Mouse (Mus musculus): Measurements from ENCODE around the gene Spsb4. TPM values are rescaled to one million over a fixed set of nuclear protein-coding genes. Genes with fewer than 3 reads are reported as not detected.

Gene Spsb4
- polyA plus RNA-seq, 2 experiments, result 19.9 to 28.4 TPM

DNA sequence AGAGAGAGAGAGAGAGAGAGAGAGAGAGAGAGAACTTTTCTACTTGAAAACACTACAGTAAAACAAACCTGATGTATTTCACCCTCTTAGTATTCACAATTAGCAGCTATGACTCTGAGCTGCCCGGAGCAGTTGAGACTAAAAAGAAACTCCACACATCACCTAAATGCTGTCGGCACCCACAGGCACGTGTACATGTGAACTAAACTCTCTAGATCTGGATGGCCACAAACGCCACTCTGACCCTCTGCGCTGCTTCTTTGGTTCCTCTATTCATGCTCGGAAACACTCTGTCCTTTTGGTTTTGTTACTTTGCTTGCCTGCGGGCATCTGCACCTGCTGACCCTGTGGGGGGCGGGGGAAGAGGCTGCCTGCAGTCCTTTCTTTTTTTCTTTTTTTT is 23.0 kb upstream of the Spsb4 start:
- no peak for TF ChIP-seq POLR2A (IDR thresholded peaks at IDR 0.05; ENCODE audit: borderline replicate concordance, extremely low read depth, insufficient read depth, insufficient read length)
- H3K27me3 ChIP-seq (ENCODE audit: control insufficient read depth, insufficient read depth, low read length), result no peaks in the 10 kb centered on the region
- H3K9ac ChIP-seq (ENCODE audit: low read depth, low read length, severe bottlenecking), result no peak overlapping the region
- H3K27ac ChIP-seq (replicated peaks; ENCODE audit: low read depth, low read length), result no peak overlapping the region
- no peaks in the 10 kb centered on the region for H3K4me1 ChIP-seq (ENCODE audit: control insufficient read depth, insufficient read depth, low read length)
- no peak overlapping the region for H3K4me3 ChIP-seq (replicated peaks; ENCODE audit: low read length)
- H3K4me2 ChIP-seq (replicated peaks; ENCODE audit: low read depth, low read length, severe bottlenecking), result no peak overlapping the region
- ATAC-seq (ENCODE audit: low FRiP score, low read depth) (no peak), DNase-seq (ENCODE audit: low spot score) (no peak)
- H3K36me3 ChIP-seq (ENCODE audit: control insufficient read depth, insufficient read depth, low read length), result no peaks in the 10 kb centered on the region
- 77% methylated on average over 8 of the region's 8 CpGs for WGBS
- H3K9me3 ChIP-seq (ENCODE audit: control insufficient read depth, low read length), result no peaks in the 10 kb centered on the region

DNA sequence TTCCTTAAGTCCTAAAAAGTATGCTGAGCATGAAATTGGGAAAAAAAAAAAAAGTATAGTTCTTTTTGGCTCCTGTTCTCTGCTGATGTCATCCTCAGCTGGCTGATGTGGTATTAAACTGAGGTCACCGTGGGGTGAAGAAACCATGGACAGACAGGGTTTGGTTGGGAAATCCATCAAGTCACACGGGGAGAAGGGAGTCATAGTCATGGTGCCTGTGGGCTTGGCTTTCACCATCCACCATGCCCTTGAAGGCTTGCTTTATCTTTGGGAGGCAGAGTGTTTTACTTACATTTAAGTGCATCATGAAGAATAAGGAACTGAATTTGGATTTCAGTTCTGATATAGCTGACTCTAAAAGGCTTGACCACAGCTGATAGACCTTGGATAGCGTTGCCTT is 19.4 kb upstream of the Spsb4 start:
- H3K27me3 ChIP-seq (ENCODE audit: control insufficient read depth, insufficient read depth, low read length), result no peaks in the 10 kb centered on the region
- no peak for ATAC-seq (ENCODE audit: low FRiP score, low read depth)
- H3K9ac ChIP-seq (ENCODE audit: low read depth, low read length, severe bottlenecking), result no peak overlapping the region
- no peaks in the 10 kb centered on the region for H3K9me3 ChIP-seq (ENCODE audit: control insufficient read depth, low read length)
- H3K4me2 ChIP-seq (replicated peaks; ENCODE audit: low read depth, low read length, severe bottlenecking), result no peak overlapping the region
- H3K36me3 ChIP-seq (ENCODE audit: control insufficient read depth, insufficient read depth, low read length), result no peaks in the 10 kb centered on the region
- no peak overlapping the region for H3K27ac ChIP-seq (replicated peaks; ENCODE audit: low read depth, low read length)
- WGBS, result 77% methylated on average over 3 of the region's 3 CpGs
- no peak for DNase-seq (ENCODE audit: low spot score)
- no peak overlapping the region for H3K4me3 ChIP-seq (replicated peaks; ENCODE audit: low read length)
- H3K4me1 ChIP-seq (ENCODE audit: control insufficient read depth, insufficient read depth, low read length), result no peaks in the 10 kb centered on the region
- TF ChIP-seq POLR2A (IDR thresholded peaks at IDR 0.05; ENCODE audit: borderline replicate concordance, extremely low read depth, insufficient read depth, insufficient read length), result no peak

GRCm38 (mm10) chr9:97036656-97037055 is 18.0 kb upstream of the Spsb4 start:
- H3K4me3 ChIP-seq (replicated peaks; ENCODE audit: low read length), result no peak overlapping the region
- H3K4me2 ChIP-seq (replicated peaks; ENCODE audit: low read depth, low read length, severe bottlenecking), result no peak overlapping the region
- no peaks in the 10 kb centered on the region for H3K9me3 ChIP-seq (ENCODE audit: control insufficient read depth, low read length)
- no peaks in the 10 kb centered on the region for H3K36me3 ChIP-seq (ENCODE audit: control insufficient read depth, insufficient read depth, low read length)
- WGBS, result 83% methylated on average over 7 of the region's 7 CpGs
- ATAC-seq (ENCODE audit: low FRiP score, low read depth) (no peak), DNase-seq (ENCODE audit: low spot score) (peak; percentile 8)
- H3K9ac ChIP-seq (ENCODE audit: low read depth, low read length, severe bottlenecking), result no peak overlapping the region
- no peaks in the 10 kb centered on the region for H3K4me1 ChIP-seq (ENCODE audit: control insufficient read depth, insufficient read depth, low read length)
- TF ChIP-seq POLR2A (IDR thresholded peaks at IDR 0.05; ENCODE audit: borderline replicate concordance, extremely low read depth, insufficient read depth, insufficient read length), result no peak
- H3K27ac ChIP-seq (replicated peaks; ENCODE audit: low read depth, low read length), result no peak overlapping the region
- H3K27me3 ChIP-seq (ENCODE audit: control insufficient read depth, insufficient read depth, low read length), result no peaks in the 10 kb centered on the region

DNA sequence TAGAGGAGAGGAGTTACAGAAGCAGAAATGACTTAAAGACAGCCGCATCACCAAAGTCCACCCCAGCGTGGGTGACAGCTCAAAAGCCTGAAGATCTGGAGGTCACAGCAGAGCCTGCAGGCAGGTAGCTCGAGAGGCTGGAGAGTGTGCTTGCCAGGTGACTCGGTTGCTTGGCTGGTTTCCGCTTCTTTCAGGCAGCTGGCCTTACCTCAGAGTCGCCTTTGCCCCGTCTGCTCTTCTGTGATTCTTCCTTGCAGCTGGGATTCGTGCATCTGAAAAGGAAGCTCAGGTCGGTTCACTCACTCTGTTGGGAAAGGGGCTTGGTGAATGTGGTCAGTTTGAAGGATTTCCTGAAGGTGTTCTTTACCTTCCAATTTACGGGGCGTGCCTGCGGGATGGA is 8.7 kb upstream of the Spsb4 start:
- Histone ChIP-seq H3K27ac (replicated peaks; ENCODE audit: low read depth, low read length) (no peak overlapping the region), H3K9me3 (ENCODE audit: control insufficient read depth, low read length) (no peaks in the 10 kb centered on the region), H3K9ac (ENCODE audit: low read depth, low read length, severe bottlenecking) (no peak overlapping the region), H3K4me1 (ENCODE audit: control insufficient read depth, insufficient read depth, low read length) (0 out of 2 replicates have a peak, but pooled peaks cover 2% of the 10 kb centered on the region), H3K4me3 (replicated peaks; ENCODE audit: low read length) (no peak overlapping the region), H3K4me2 (replicated peaks; ENCODE audit: low read depth, low read length, severe bottlenecking) (no peak overlapping the region), H3K27me3 (ENCODE audit: control insufficient read depth, insufficient read depth, low read length) (no peaks in the 10 kb centered on the region), H3K36me3 (ENCODE audit: control insufficient read depth, insufficient read depth, low read length) (no peaks in the 10 kb centered on the region)
- WGBS, result 73% methylated on average over 12 of the region's 12 CpGs
- TF ChIP-seq POLR2A (IDR thresholded peaks at IDR 0.05; ENCODE audit: borderline replicate concordance, extremely low read depth, insufficient read depth, insufficient read length), result no peak
- no peak for ATAC-seq (ENCODE audit: low FRiP score, low read depth)
- DNase-seq (ENCODE audit: low spot score), result no peak

DNA sequence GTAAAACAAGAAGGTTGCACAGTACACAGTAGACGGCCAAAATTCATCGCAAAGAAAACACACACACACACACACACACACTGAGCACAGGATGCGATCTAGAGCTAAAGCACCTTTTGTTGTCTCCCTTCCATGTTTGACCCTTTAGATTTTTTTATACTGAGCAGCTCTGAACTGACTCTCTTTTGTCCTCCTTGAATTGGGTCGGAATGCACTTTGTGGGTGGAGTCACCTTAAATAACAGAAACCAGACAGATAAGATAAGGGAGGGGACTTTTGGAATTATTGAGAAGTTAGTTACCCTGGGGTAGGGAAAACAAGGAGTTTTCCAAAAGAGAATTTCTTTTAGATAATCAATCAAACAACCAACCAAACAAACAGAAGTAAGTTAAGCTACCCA is 7.4 kb upstream of the Spsb4 start:
- Histone ChIP-seq H3K9me3 (ENCODE audit: control insufficient read depth, low read length) (no peaks in the 10 kb centered on the region), H3K27me3 (ENCODE audit: control insufficient read depth, insufficient read depth, low read length) (no peaks in the 10 kb centered on the region), H3K9ac (ENCODE audit: low read depth, low read length, severe bottlenecking) (no peak overlapping the region), H3K4me1 (ENCODE audit: control insufficient read depth, insufficient read depth, low read length) (peaks cover 6% of the 10 kb centered on the region), H3K36me3 (ENCODE audit: control insufficient read depth, insufficient read depth, low read length) (no peaks in the 10 kb centered on the region), H3K4me3 (replicated peaks; ENCODE audit: low read length) (no peak overlapping the region), H3K4me2 (replicated peaks; ENCODE audit: low read depth, low read length, severe bottlenecking) (no peak overlapping the region), H3K27ac (replicated peaks; ENCODE audit: low read depth, low read length) (no peak overlapping the region)
- no peak for TF ChIP-seq POLR2A (IDR thresholded peaks at IDR 0.05; ENCODE audit: borderline replicate concordance, extremely low read depth, insufficient read depth, insufficient read length)
- ATAC-seq (ENCODE audit: low FRiP score, low read depth) (no peak), DNase-seq (ENCODE audit: low spot score) (no peak)
- 92% methylated on average over 4 of the region's 4 CpGs for WGBS

DNA sequence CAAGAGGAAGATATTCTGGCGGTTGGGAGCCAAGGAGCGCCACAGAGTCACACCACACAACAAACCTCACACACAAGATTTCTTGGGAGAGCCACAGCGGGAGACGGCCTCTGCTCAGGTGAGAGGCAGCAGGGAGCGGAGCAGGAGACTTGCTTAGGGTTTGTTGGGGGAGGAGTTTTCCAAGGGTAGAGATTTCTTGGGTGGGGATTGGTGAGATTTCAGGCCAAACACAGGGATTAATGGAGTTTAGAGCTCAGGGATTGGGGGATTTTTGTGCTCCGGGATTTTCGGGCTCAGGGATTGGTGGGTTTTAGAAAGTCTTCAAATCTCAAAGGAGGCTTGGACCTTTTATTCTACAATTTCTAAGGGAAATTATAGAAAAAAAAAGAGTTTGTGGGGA is 5.8 kb upstream of the Spsb4 start:
- Histone ChIP-seq H3K4me3 (replicated peaks; ENCODE audit: low read length) (no peak overlapping the region), H3K4me2 (replicated peaks; ENCODE audit: low read depth, low read length, severe bottlenecking) (no peak overlapping the region), H3K4me1 (ENCODE audit: control insufficient read depth, insufficient read depth, low read length) (peaks cover 12% of the 10 kb centered on the region), H3K9ac (ENCODE audit: low read depth, low read length, severe bottlenecking) (no peak overlapping the region), H3K36me3 (ENCODE audit: control insufficient read depth, insufficient read depth, low read length) (no peaks in the 10 kb centered on the region), H3K9me3 (ENCODE audit: control insufficient read depth, low read length) (no peaks in the 10 kb centered on the region), H3K27ac (replicated peaks; ENCODE audit: low read depth, low read length) (no peak overlapping the region), H3K27me3 (ENCODE audit: control insufficient read depth, insufficient read depth, low read length) (no peaks in the 10 kb centered on the region)
- DNase-seq (ENCODE audit: low spot score) (no peak), ATAC-seq (ENCODE audit: low FRiP score, low read depth) (no peak)
- WGBS, result 49% methylated on average over 7 of the region's 7 CpGs
- no peak for TF ChIP-seq POLR2A (IDR thresholded peaks at IDR 0.05; ENCODE audit: borderline replicate concordance, extremely low read depth, insufficient read depth, insufficient read length)

Measured in limb, embryonic 14.5 days (tissue).